Mouse (Mus musculus) adrenal gland, postnatal 25 days (tissue): ENCODE measurements at regions not wholly inside any gene's neighbourhood (a gene's known extent, or its start where the extent isn't known, plus 50 kb on each side); places are given as distances from the start of the nearest gene placed in this dataset.

Source experiments
- DNase-seq: peaks from one replicate; pipeline ENCODE4 v3.0.0; 2021; ENCODE audit warnings: mixed read lengths

- no peak for DNase-seq
Measured at GRCm38 (mm10) chr15:31087607-31088006, 136.5 kb upstream of the Dap start.

GRCm38 (mm10) chr15:31091916-31092570, 132.1 kb upstream of the Dap start:
- DNase-seq: peak; percentile 12

GRCm38 (mm10) chr15:31096206-31096605, 127.9 kb upstream of the Dap start:
- DNase-seq: no peak

DNA sequence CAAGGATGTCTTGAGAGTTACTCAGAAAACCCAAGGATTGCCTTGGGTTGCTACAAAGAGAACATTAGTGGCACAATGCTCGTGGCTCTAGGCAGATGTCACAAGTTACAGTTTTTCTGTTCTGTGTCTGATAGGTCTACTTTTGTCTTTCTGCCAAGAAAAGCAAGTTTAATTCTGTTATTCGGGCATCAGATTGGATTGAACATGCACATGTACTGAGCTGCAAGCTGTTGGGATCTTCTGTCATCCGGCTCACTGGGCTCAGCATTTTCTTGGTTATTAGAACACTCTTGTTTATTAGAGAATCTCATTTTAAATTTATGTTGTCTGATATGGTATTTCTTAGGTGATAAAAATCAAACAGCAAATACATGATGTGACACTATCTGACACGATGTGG, 126.8 kb upstream of the Dap start:
- DNase-seq: no peak

DNA sequence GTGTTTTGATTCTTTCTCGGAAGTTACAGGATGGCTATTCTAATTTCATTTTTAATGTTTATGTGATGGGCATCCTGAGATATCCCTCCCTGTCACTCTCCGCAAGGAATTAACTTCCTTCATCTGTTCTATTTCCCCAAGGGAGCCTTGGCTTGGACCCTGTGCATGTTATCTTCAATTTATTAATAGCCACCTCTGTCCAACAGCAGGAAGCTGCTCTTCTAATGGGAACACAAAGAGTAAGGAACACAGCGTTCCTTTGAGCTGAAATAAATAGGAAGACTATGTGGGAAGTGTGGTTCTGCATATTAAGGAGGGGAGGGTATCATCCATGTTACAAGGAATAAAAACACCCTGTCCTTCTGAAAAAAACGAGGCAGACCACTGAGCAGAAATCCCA, 119.4 kb upstream of the Dap start:
- DNase-seq: no peak

DNA sequence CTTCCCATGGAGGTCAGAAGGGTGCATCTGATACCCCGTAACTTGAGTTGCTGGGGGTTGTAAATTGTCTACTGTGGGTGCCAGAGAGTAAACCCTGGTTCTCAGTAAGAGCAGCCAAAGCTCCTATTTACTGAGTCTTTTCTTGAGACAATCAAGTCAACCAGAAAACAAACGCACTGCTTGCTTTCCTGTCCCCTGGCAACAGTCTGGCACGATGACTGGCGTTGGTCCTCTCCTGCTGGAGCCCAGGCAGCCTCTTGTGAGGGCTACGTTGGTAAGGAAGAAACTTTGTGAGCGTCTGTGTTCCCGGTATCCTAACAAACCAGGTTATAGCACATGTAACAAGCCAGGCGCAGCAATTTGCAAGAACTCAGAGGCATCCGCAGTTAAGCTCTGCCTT, 117.2 kb upstream of the Dap start:
- no peak for DNase-seq

DNA sequence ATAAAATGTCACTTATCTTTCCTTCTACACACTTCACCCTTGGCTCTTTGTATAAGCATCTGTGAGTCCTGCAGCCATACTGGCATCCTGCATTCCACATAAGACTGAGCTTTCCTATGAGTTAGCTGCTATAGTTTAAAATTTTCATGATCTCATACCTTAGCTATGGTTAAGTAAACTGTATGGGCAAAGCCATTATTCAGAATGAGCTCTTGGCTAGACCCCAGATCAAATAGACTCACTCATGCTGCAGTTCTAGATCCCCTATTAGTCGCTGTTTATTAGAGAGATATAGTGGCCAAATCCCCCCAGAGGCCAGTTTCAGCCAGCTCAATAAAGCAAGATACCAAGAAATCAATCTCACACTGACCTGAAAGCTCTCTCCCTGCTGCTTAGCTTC, 110.9 kb upstream of the Dap start:
- no peak for DNase-seq

DNA sequence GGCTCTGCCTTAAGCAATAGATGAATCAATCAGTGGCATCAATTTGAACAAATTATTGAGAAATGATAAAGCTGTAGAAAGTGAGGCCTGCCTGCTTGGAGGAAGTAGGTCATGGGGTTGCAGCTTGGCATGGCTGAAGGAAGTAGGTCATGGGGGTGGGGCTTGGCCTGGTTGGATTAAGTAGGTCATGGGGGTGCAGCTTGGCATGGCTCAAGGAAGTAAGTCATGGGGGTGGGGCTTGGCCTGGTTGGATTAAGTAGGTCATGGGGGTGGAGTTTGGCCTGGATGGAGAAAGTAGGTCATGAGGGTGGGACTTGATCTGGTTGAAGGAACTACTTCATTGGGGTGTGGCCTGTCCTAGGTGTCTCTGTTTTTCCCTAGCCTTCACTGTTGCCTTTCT, 106.8 kb upstream of the Dap start:
- DNase-seq: no peak

GRCm38 (mm10) chr15:31120147-31120546, 104.0 kb upstream of the Dap start:
- DNase-seq: no peak

DNA sequence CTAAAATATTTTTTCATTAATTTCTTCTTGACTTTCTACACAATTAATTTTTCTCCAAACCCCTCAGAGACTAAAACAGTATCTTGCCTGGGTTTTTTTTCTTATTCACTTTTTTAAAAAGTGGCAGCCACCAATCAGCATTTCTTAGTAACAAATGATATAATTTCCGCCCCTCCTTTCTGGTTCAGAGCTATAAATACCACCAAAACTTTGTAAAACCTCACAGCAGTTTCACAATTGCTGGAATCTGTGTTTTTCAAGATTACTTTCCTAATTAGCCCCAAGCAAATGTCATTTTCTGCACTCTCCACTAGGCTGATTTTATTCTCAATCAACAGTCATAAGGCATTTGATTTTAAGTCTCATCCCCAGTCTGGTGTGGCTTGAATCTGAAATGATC, 98.3 kb upstream of the Dap start:
- no peak for DNase-seq

DNA sequence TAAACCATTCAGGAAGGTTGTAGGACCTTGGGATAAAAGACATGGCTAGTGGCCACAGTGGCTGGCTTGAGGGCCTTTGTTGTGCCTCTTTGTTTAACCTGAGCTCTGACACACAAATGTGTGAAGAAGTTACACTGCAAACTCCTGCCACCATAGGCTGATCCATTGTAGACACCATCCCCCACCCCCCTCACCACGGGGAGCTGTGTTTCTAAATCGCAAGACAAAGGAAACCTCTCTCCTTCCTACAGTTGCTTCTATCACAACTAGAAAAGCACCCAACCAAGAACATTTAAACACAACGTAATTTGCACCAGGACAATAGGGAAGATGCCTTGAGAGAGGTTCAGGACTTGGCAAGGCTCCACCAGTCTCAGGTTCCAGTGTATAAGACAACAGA, 97.1 kb upstream of the Dap start:
- no peak for DNase-seq

DNA sequence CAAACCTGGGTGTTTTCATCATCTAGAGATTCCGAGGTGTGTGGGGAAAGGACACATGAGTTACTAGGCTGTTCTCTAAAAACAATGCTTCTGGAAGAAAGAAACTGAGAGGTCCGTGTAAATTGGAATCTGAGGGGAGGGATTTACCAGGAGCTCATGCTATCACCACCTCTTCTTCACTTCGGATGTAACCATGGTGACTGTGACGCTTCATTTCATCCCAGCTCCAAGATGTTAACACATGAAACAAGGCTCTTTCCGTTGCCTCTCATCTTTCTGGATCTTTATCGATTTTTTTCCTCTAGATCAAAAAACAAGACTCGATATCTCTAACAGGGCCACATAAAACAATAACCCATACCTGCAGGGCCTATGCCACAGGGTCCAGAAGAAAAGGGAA, 89.2 kb upstream of the Dap start:
- no peak for DNase-seq

DNA sequence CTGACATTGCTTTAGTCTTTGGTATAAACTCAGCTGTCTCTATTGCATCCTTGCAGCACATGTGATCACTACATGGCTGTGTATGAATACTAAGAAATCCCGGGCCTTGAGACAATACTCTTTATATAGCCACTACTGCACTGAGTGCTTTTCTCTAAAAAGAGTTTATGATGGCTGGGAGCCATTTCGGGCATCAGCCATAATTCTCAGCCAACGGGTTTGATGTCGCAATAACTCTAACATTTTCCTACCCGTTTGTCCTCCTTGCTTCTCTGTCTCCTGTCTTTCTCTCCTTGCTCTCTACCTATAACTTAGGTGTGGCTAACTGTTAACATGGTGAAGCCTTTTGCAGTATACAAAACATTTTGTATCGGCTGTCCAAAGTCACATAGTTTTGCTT, 85.5 kb upstream of the Dap start:
- DNase-seq: no peak

DNA sequence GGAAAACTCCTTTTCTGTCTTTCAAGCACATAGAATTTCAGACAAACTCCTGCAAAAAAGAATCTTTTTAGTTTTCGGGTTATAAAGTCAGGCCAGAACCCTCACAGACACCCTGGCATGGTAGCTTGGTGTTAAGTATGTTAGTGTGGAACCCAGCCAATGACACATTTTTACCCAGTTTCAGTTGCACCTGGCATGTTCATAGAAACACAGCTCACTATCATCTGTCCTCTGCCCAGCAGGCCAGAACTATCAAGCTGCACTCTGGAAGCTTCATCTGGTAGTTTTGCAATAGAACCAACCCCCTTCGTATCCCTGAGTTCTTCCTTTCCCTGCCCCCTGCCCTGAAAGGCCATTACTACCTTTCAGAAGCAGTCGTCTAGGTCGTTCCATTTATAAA, 82.4 kb upstream of the Dap start:
- DNase-seq: no peak

DNA sequence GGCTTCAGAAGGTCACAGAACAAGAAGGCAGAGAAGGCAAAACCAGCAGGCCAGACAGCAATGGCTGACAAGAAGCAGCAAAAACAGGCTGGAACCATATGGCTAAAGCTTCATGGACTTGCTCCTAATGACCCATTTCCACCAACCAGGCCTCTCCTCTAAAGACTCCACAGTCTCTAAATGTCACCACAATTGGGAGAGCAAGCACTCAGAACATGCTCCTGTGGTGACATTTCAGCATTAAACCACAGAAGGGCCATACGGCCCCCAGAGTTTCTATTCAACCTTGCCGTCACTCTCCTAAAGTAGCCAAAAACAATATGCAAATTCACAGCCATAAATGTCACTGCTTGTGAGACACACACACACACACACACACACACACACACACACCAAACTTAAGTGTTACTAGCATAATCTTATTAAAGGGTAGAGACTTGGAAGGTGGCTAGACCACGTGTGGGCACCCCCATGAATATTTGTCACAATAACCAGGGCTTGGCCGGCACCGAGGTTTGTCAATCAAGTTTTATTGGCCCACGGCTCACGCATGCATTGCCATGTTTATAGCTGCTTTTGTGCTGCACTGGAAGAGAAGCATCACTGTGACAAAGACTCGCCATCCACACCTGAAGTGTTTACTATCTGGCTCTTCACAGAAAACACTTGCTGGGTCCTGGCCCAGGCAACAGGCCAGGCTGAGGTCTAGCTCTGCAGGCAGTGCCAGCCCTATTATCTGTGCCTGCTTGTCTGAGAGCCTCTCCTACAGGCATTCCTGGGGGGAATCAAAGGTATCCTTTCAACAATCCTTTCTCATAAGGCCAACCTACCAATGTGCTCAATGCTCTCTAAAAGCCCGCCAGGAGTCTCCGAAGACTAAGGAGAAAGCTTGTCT, 75.6 kb upstream of the Dap start:
- DNase-seq: no peak

DNA sequence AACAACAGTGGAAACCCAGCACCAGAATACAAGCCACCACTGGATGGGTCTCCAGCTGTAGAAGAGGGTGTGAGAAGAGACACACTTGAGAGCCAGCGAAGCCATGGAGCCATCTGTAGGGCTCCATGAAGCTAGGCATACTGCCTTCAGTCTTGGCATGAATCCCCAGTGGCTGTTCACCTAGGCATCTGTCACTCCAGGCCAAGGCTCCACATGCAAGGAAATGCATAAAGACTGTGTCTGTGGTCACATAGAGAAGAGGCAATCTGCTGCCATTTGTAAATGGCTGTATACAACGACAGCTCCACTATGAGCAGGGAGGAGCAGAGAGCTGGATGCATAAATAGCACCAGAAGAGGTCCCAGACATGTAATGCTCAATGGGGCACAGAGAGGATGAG, 74.3 kb upstream of the Dap start:
- DNase-seq: no peak

DNA sequence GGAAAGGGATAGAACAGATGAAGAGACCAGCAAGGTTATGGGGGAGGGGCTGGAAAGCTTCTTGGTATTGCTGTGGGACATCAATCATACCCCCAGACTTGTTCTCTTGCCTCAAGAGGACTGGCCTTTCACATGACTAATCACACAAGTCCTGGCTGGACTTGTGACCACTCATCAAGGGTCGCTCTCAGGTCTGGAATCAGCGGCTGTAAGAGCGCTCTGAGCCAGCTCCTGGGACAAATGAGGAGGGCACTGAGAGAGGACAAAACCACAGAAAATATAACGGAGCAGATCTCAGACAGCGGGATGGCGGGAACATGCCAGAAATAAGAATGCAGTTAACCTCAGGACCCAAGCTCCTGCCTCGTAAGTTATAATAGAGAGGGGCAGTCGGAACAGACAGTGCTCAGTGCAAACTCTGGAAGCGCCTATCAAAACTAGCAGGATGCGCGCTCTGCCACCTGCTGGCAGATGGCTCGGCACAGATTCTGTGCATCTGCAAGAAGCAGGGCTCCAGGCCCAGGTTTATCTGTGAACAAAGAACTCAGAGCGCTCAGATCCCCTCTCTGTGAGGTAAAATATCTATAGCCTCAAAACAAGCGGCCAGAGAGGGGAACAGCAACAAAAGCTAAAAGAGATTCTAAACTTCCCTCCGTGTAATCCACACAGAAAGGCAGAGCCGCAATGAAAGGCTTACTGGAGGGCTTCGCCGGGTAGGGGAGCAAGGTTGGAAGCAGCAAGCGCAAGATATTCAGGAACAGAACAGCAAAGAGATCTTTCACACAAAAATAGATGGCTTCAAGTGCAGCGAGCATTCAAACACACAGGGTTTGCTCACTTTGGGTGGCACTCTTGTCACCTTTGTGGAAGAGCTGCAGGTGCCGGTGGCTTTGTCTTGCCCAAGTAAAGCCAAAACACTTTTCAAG, 73.3 kb upstream of the Dap start:
- DNase-seq: peak; percentile 56

GRCm38 (mm10) chr15:31155141-31155540, 69.0 kb upstream of the Dap start:
- DNase-seq: no peak

- DNase-seq: no peak
Measured at GRCm38 (mm10) chr15:31166543-31167105, 57.5 kb upstream of the Dap start.

DNA sequence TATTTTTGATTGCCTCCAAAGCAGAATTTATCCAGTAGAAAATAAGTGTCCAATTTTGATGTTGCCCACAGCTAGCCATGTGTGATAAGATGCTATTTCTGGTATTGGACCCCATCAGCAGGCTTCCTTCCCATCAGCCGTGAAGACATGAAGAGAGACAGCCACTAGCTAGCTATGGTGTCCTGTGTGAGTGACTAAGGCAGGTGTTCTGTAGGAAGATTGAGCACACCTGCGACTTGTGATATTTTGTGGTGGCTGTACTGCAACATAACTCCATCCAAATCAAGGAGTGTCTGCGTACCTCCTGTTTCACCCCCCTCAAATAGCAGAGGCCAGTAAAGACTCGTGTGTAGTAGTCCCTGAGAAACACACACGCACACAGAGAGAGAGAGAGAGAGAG, 56.6 kb upstream of the Dap start:
- no peak for DNase-seq

- DNase-seq: no peak
Measured at GRCm38 (mm10) chr15:31168191-31168590, 55.9 kb upstream of the Dap start.

- DNase-seq: no peak
Measured at GRCm38 (mm10) chr15:31173309-31174115, 50.6 kb upstream of the Dap start.
